In genomic region chr14:15410686-15411534, GRCm38 (mm10) we compare ENCODE assay signal across 12 mouse cellular contexts. TPM values are rescaled to one million over a fixed set of nuclear protein-coding genes. Genes with fewer than 3 reads are reported as not detected.
A peak's percentile ranks its signal among the peaks of the same experiment; 100 is the strongest.
DNase-seq lines count a peak whose midpoint lies in the region; ATAC-seq and TF ChIP-seq lines count a peak whose summit lies in the region.
"Had no signal": no experiment of that assay in that cellular context is flagged by ENCODE, and none has a peak within 500 bp of the region (broad histone marks: within the 10 kb centered on the region; RNA-seq: fewer than 3 reads in every experiment).

No protein-coding gene starts in this region.

- no peak overlapping the region for H3K4me2 ChIP-seq in forebrain, embryonic 13.5 days
- H3K4me2 ChIP-seq in forebrain, embryonic 11.5 days (ENCODE audit: low read depth, low read length, severe bottlenecking) = no peak overlapping the region
- H3K4me2 ChIP-seq in CH12.LX (ENCODE audit: insufficient read depth, low read depth, poor library complexity, severe bottlenecking) = no peak overlapping the region

- no peak for TF ChIP-seq EP300 in CH12.LX (IDR thresholded peaks at IDR 0.05; ENCODE audit: low read length)

- in situ Hi-C loops in CH12.LX (cut with MboI; ENCODE audit: low pct_ligation_motif_present, low pct_unique_long_range_greater_than_20kb, low sequenced_read_pairs) = no loop called here

- H3K4me1 ChIP-seq in forebrain, embryonic 13.5 days = no peaks in the 10 kb centered on the region
- H3K4me1 ChIP-seq in forebrain, embryonic 11.5 days (replicated peaks; ENCODE audit: control insufficient read depth, insufficient read depth, low read length) = no peaks in the 10 kb centered on the region
- H3K4me1 ChIP-seq in CH12.LX (ENCODE audit: control insufficient read depth in 1 of 2, insufficient read depth in 2 of 2) = no peaks in the 10 kb centered on the region
- H3K4me1 ChIP-seq in limb, embryonic 10.5 days = no peaks in the 10 kb centered on the region

- peak; percentile 38; the same call in 1 of the 2 replicates for ATAC-seq in forebrain, embryonic 13.5 days
- no peak for ATAC-seq in forebrain, embryonic 11.5 days (replicated peaks; ENCODE audit: low FRiP score)

- no peaks in the 10 kb centered on the region for H3K79me2 ChIP-seq in CH12.LX (replicated peaks; ENCODE audit: control insufficient read depth, extremely low read depth, insufficient read depth, poor library complexity, severe bottlenecking)

- no peaks in the 10 kb centered on the region for H3K27me3 ChIP-seq in forebrain, embryonic 13.5 days
- no peaks in the 10 kb centered on the region for H3K27me3 ChIP-seq in forebrain, embryonic 11.5 days (ENCODE audit: control insufficient read depth, insufficient read depth, low read length)
- H3K27me3 ChIP-seq in CH12.LX (replicated peaks) = no peaks in the 10 kb centered on the region
- no peaks in the 10 kb centered on the region for H3K27me3 ChIP-seq in limb, embryonic 10.5 days (ENCODE audit: low read depth, poor library complexity, severe bottlenecking)

- 77% methylated on average over 8 of the region's 8 CpGs for WGBS in forebrain, embryonic 13.5 days
- WGBS in forebrain, embryonic 11.5 days = 82% methylated on average over 8 of the region's 8 CpGs
- 80% methylated on average over 8 of the region's 8 CpGs for WGBS in limb, embryonic 10.5 days

- peak in 1 of 2 experiments; percentile 30; a peak in 2 of 4 replicates for TF ChIP-seq CTCF in CH12.LX (conservative IDR thresholded peaks at IDR 0.05 in 1 of 2, IDR thresholded peaks at IDR 0.05 in 1 of 2; ENCODE audit: low read depth in 2 of 2, low read length in 2 of 2)
- peak; percentile 49 for TF ChIP-seq CTCF in left cerebral cortex, adult 2 months (IDR thresholded peaks at IDR 0.05)

- intact Hi-C loops in left cerebral cortex, adult 2 months (cut with DNase I) = loop anchor here (1.0 to 5.0 kb wide), 3 partner anchors 27 to 681 kb away; partner anchors contain the start of gene Lrrc3b
- intact Hi-C loops in gastrocnemius, postnatal 14 days (cut with DNase I; ENCODE audit: low total_unique reads) = no loop called here

- H3K9ac ChIP-seq in forebrain, embryonic 13.5 days = no peak overlapping the region
- H3K9ac ChIP-seq in forebrain, embryonic 11.5 days (ENCODE audit: low read length) = no peak overlapping the region
- no peak overlapping the region for H3K9ac ChIP-seq in CH12.LX (ENCODE audit: insufficient read depth, low read depth)

- TF ChIP-seq RAD21 in CH12.LX (IDR thresholded peaks at IDR 0.05; ENCODE audit: low read depth, low read length) = peak; percentile 21

- H3K9me3 ChIP-seq in forebrain, embryonic 13.5 days (replicated peaks) = no peaks in the 10 kb centered on the region
- no peaks in the 10 kb centered on the region for H3K9me3 ChIP-seq in forebrain, embryonic 11.5 days (ENCODE audit: control insufficient read depth, low read length)
- no peaks in the 10 kb centered on the region for H3K9me3 ChIP-seq in CH12.LX (replicated peaks; ENCODE audit: low read length)
- H3K9me3 ChIP-seq in limb, embryonic 10.5 days (replicated peaks) = no peaks in the 10 kb centered on the region

- dilution Hi-C loops in CH12.LX (cut with MboI; ENCODE audit: extremely low pct_ligation_motif_present, extremely low pct_unique_long_range_greater_than_20kb, low sequenced_read_pairs) = no loop called here

- no peak for TF ChIP-seq POLR2A in CH12.LX (IDR thresholded peaks at IDR 0.05; ENCODE audit: low read depth, low read length)

- no peaks in the 10 kb centered on the region for H3K36me3 ChIP-seq in forebrain, embryonic 13.5 days (ENCODE audit: poor library complexity, severe bottlenecking)
- H3K36me3 ChIP-seq in forebrain, embryonic 11.5 days (ENCODE audit: control insufficient read depth, insufficient read depth, low read length) = no peaks in the 10 kb centered on the region
- no peaks in the 10 kb centered on the region for H3K36me3 ChIP-seq in CH12.LX (replicated peaks in 1 of 2; ENCODE audit: control insufficient read depth in 1 of 2, insufficient read depth in 1 of 2, low read length in 1 of 2)
- H3K36me3 ChIP-seq in limb, embryonic 10.5 days = no peaks in the 10 kb centered on the region

- H3K27ac ChIP-seq in forebrain, embryonic 13.5 days = no peak overlapping the region
- H3K27ac ChIP-seq in forebrain, embryonic 11.5 days (ENCODE audit: low read depth, low read length) = no peak overlapping the region
- H3K27ac ChIP-seq in CH12.LX (ENCODE audit: insufficient read depth, low read depth) = no peak overlapping the region
- H3K27ac ChIP-seq in left cerebral cortex, adult 2 months = peak overlapping the region; percentile 20
- H3K27ac ChIP-seq in limb, embryonic 10.5 days = no peak overlapping the region

- no peak for DNase-seq in forebrain, embryonic 11.5 days (ENCODE audit: low spot score)
- DNase-seq in CH12.LX (ENCODE audit: extremely low read depth) = no peak
- peak; percentile 34 to 59 for DNase-seq in cerebellum, postnatal 36 days
- DNase-seq in left cerebral cortex, adult 2 months (ENCODE audit: extremely low spot score in 1 of 2, low spot score in 2 of 2) = peak; percentile 37 to 60
- no peak for DNase-seq in adrenal gland, postnatal 36 days
- no peak for DNase-seq in gastrocnemius, postnatal 14 days
- no peak for DNase-seq in limb, embryonic 10.5 days (ENCODE audit: low spot score)
- DNase-seq: heart, postnatal 14 days; kidney, postnatal 25 days; midbrain, embryonic 14.5 days had no signal

- no peak overlapping the region for H3K4me3 ChIP-seq in forebrain, embryonic 13.5 days
- H3K4me3 ChIP-seq in forebrain, embryonic 11.5 days (ENCODE audit: low read depth, low read length) = no peak overlapping the region
- no peak overlapping the region for H3K4me3 ChIP-seq in CH12.LX (replicated peaks in 1 of 3; ENCODE audit: low read depth in 2 of 3, low read length in 2 of 3, poor library complexity in 1 of 3)
- H3K4me3 ChIP-seq in left cerebral cortex, adult 2 months = no peak overlapping the region
- no peak overlapping the region for H3K4me3 ChIP-seq in limb, embryonic 10.5 days
- H3K4me3 ChIP-seq: erythroblast, embryonic 14.5 days had no signal

TF ChIP-seq in CH12.LX, 34 proteins besides CTCF, POLR2A, EP300 and RAD21:
- TF ChIP-seq JUN (IDR thresholded peaks at IDR 0.05; ENCODE audit: insufficient read depth, low read depth, low read length) (no peak), GABPA (IDR thresholded peaks at IDR 0.05; ENCODE audit: insufficient replicate concordance, low read depth, low read length) (no peak)

RNA-seq across cellular contexts. Expression of gene Lrrc3b, which starts 27.9 kb away (rescaled TPM):
- polyA plus RNA-seq in forebrain, embryonic 13.5 days (2015; fragmentation: Nextera tagmentation; extraction: Ambion mirVana) = 2.1 and 2.4 TPM in 2 replicates
- polyA plus RNA-seq in forebrain, embryonic 11.5 days (2014; fragmentation: Nextera tagmentation; extraction: Ambion mirVana) = 0.80 and 0.90 TPM in 2 replicates
- total RNA-seq in CH12.LX (2012; rRNA removed) = not detected in 2 replicates
- not detected in 2 replicates for total RNA-seq in CH12.LX (2014; rRNA removed)
- polyA plus RNA-seq in CH12.LX (2012; ENCODE audit: insufficient read length, low read depth) = not detected in 2 replicates
- 10 to 100 TPM; 16.9 to 19.0 TPM for total RNA-seq in left cerebral cortex, adult 2 months (2021)
- 1 to 10 TPM; 7.7 to 9.6 TPM for total RNA-seq in adrenal gland, postnatal 36 days (2021)
- total RNA-seq in gastrocnemius, postnatal 14 days (2021) = 1 to 10 TPM; 2.1 to 2.4 TPM
- 2.1 and 2.6 TPM in 2 replicates for polyA plus RNA-seq in limb, embryonic 10.5 days (2016; fragmentation: Nextera tagmentation; extraction: Ambion mirVana)
- polyA plus RNA-seq: erythroblast, embryonic 14.5 days had no signal

Comparison
In these comparisons a context has a peak if more than half of its experiments do, and no peak if none do; other contexts are left out.
1. DNase-seq: peak in cerebellum, postnatal 36 days (2 of 2) and left cerebral cortex, adult 2 months (2 of 2); none in forebrain, embryonic 11.5 days (single experiment), CH12.LX (single experiment), adrenal gland, postnatal 36 days (0 of 2), gastrocnemius, postnatal 14 days (single experiment) and limb, embryonic 10.5 days (single experiment).